Mouse (Mus musculus): Measurements from ENCODE around the gene Crispld2.

DNA sequence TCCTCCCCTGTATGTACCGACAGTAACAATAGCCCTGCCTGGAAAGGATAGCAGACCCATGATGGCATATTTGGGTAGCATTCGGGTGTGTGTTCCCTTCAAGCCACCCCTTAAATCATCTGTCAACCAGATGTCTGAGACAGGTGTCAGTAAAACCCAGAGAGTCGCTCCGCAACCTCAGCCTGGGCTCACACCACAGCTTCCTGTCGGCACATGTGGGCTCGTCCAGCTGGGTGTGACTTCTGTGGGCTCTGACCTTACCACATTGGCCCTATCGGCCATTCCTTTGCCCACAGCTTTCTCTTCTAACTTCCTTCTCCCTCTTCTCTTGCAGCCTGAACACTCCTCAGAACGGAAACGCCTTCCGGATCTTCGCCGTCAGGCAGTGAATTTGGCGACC, 57.7 kb downstream of the Crispld2 start:
- TF ChIP-seq CTCF (IDR thresholded peaks at IDR 0.05; ENCODE audit: low read depth) (no peak), EP300 (IDR thresholded peaks at IDR 0.05; ENCODE audit: low read depth) (no peak)

All from heart, postnatal 0 days (tissue).